Mouse (Mus musculus): ENCODE data around the gene Katnbl1.

Gene Katnbl1

DNA sequence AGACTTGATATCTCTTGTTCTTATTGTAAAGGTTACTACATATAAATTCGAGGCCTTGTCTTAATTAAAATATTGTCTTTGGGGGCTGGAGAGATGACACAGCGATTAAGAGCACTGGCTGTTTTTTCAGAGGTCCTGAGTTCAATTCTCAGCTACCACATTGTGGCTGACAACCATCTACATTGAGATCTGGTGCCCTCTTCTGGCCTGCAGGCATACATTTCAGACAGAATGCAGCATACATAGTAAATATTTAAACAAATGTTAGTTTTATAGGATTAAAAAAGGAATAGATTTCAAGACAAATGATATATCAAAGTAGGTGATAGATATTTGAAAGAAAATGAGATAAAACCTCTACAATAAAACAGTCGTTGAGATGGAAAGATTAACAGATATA lies 81.5 kb downstream of the Katnbl1 start:
- in situ Hi-C loops (cut with MboI, MseI): loop anchor here in 1 of 2 experiments (10.0 to 25.0 kb wide), 2 partner anchors 198 to 256 kb away; partner anchors contain the start of genes Gm21985, Nop10, Nutm1 and Slc12a6

Measured in T-helper 17 cell (primary cell).